Mouse (Mus musculus) ES-Bruce4 (cell line): ENCODE results near the gene Snrpc. TPM values are rescaled to one million over a fixed set of nuclear protein-coding genes. Genes with fewer than 3 reads are reported as not detected.

Source experiments
- H3K27ac ChIP-seq: 2 replicates; pipeline ENCODE4 v1.5.1; 2012; ENCODE audit warnings: low read length, inconsistent platforms; ENCODE audit not compliant: insufficient read depth
- H3K27me3 ChIP-seq: 2 replicates; pipeline ENCODE4 v1.6.1; 2012; ENCODE audit warnings: mild to moderate bottlenecking, low read length, inconsistent platforms; ENCODE audit not compliant: control insufficient read depth, poor library complexity, insufficient read depth, severe bottlenecking
- H3K36me3 ChIP-seq: 2 replicates; pipeline ENCODE4 v1.6.1; 2012; ENCODE audit warnings: inconsistent platforms, mild to moderate bottlenecking, low read length, moderate library complexity; ENCODE audit not compliant: control insufficient read depth, poor library complexity, insufficient read depth, severe bottlenecking
- H3K4me1 ChIP-seq: one replicate; pipeline ENCODE4 v1.8.1; 2011; ENCODE audit warnings: low read length; ENCODE audit not compliant: control insufficient read depth, insufficient read depth
- H3K4me3 ChIP-seq: 2 replicates; pipeline ENCODE4 v1.5.1; 2011; ENCODE audit warnings: low read depth, mild to moderate bottlenecking, low read length
- H3K9ac ChIP-seq: 2 replicates; pipeline ENCODE4 v1.6.1; 2012; ENCODE audit warnings: low read depth, mild to moderate bottlenecking, inconsistent platforms; ENCODE audit not compliant: poor library complexity, severe bottlenecking
- H3K9me3 ChIP-seq: replicated peaks from 2 replicates; pipeline ENCODE4 v1.6.1; 2012; ENCODE audit warnings: mild to moderate bottlenecking, low read length, inconsistent platforms; ENCODE audit not compliant: control insufficient read depth, poor library complexity, insufficient read depth, severe bottlenecking
- CTCF ChIP-seq: IDR thresholded peaks from one replicate; pipeline ENCODE4 v1.8.1; 2011; ENCODE audit warnings: low read depth, low read length
- EP300 ChIP-seq: IDR thresholded peaks from 2 replicates; pipeline ENCODE4 v1.6.1; 2011; ENCODE audit warnings: low read depth, low read length; ENCODE audit not compliant: insufficient read depth
- POLR2A ChIP-seq: IDR thresholded peaks from one replicate; pipeline ENCODE4 v1.8.1; 2011; ENCODE audit warnings: low read length; ENCODE audit not compliant: insufficient read depth
- polyA plus RNA-seq: library from polyadenylated mRNA; stranded (reverse); fragments of >200 nt; gene quantifications from 2 replicates; pipeline ENCODE4 v1.2.4, GENCODE M21; 2011; ENCODE audit warnings: low read depth; ENCODE audit not compliant: missing spikeins, insufficient read depth, insufficient read length

Gene Snrpc
- polyA plus RNA-seq, 1 experiment: 266 TPM

- Histone ChIP-seq H3K27ac (peak overlapping the region; percentile 76), H3K36me3 (no peaks in the 10 kb centered on the region), H3K4me1 (peaks cover 5% of the 10 kb centered on the region), H3K27me3 (no peaks in the 10 kb centered on the region), H3K4me3 (peak overlapping the region; percentile 71), H3K9ac (peak overlapping the region; percentile 64), H3K9me3 (no peaks in the 10 kb centered on the region)
- no peak for TF ChIP-seq EP300
- no peak for TF ChIP-seq CTCF
- peak; percentile 14 for TF ChIP-seq POLR2A
Observed at GRCm38 (mm10) chr17:27826908-27827383, 11.0 kb upstream of the Snrpc start.

GRCm38 (mm10) chr17:27827511-27827910 lies 10.4 kb upstream of the Snrpc start:
- Histone ChIP-seq H3K9ac (peak overlapping the region; percentile 37; the same call in 1 of the 2 replicates), H3K4me3 (no peak overlapping the region), H3K9me3 (no peaks in the 10 kb centered on the region), H3K36me3 (no peaks in the 10 kb centered on the region), H3K27me3 (no peaks in the 10 kb centered on the region), H3K4me1 (peaks cover 5% of the 10 kb centered on the region), H3K27ac (peak overlapping the region; percentile 81)
- TF ChIP-seq CTCF (no peak), POLR2A (no peak), EP300 (no peak)

GRCm38 (mm10) chr17:27830411-27830810 lies 7.5 kb upstream of the Snrpc start:
- no peak overlapping the region for H3K27ac ChIP-seq
- no peak overlapping the region for H3K4me3 ChIP-seq
- H3K36me3 ChIP-seq: no peaks in the 10 kb centered on the region
- H3K4me1 ChIP-seq: peaks cover 3% of the 10 kb centered on the region
- H3K27me3 ChIP-seq: no peaks in the 10 kb centered on the region
- no peak overlapping the region for H3K9ac ChIP-seq
- TF ChIP-seq CTCF (peak; percentile 40), POLR2A (no peak)
- H3K9me3 ChIP-seq: no peaks in the 10 kb centered on the region

- H3K4me1 ChIP-seq: no peaks in the 10 kb centered on the region
- H3K9me3 ChIP-seq: no peaks in the 10 kb centered on the region
- H3K9ac ChIP-seq: peak overlapping the region; percentile 86
- peak; percentile 34 for TF ChIP-seq POLR2A
- peak; percentile 76; the same call in 1 of the 2 replicates for TF ChIP-seq EP300
- no peak for TF ChIP-seq CTCF
- H3K4me3 ChIP-seq: peak overlapping the region; percentile 96
- H3K36me3 ChIP-seq: peaks cover 23% of the 10 kb centered on the region
- no peaks in the 10 kb centered on the region for H3K27me3 ChIP-seq
- H3K27ac ChIP-seq: peak overlapping the region; percentile 45
Observed at GRCm38 (mm10) chr17:27839469-27840252, 1.7 kb downstream of the Snrpc start.

GRCm38 (mm10) chr17:27848351-27848750 lies 10.4 kb downstream of the Snrpc start:
- Histone ChIP-seq H3K9ac (no peak overlapping the region), H3K27ac (no peak overlapping the region), H3K4me3 (no peak overlapping the region), H3K9me3 (no peaks in the 10 kb centered on the region), H3K36me3 (peaks cover 69% of the 10 kb centered on the region), H3K4me1 (no peaks in the 10 kb centered on the region), H3K27me3 (no peaks in the 10 kb centered on the region)
- no peak for TF ChIP-seq POLR2A
- no peak for TF ChIP-seq EP300
- TF ChIP-seq CTCF: no peak

GRCm38 (mm10) chr17:27851076-27851475 lies 13.1 kb downstream of the Snrpc start:
- no peak overlapping the region for H3K4me3 ChIP-seq
- no peaks in the 10 kb centered on the region for H3K4me1 ChIP-seq
- peaks cover 49% of the 10 kb centered on the region for H3K36me3 ChIP-seq
- no peaks in the 10 kb centered on the region for H3K9me3 ChIP-seq
- H3K27me3 ChIP-seq: no peaks in the 10 kb centered on the region
- no peak overlapping the region for H3K27ac ChIP-seq
- no peak overlapping the region for H3K9ac ChIP-seq
- TF ChIP-seq POLR2A: no peak
- TF ChIP-seq EP300: no peak
- TF ChIP-seq CTCF: no peak
